Mouse (Mus musculus) liver (tissue): Measurements from ENCODE around the gene Olfr434.
"Not testable (repeated sequence)": the region's sequence is repeated elsewhere in the genome, so short reads cannot be mapped to it uniquely, and the experiment has no call there.

ENCODE experiments used
- DNase-seq: peaks from one replicate; pipeline ENCODE4 v3.0.0-alpha.2; 2020; ENCODE audit warnings: mixed read lengths

Olfr434 gene

DNA sequence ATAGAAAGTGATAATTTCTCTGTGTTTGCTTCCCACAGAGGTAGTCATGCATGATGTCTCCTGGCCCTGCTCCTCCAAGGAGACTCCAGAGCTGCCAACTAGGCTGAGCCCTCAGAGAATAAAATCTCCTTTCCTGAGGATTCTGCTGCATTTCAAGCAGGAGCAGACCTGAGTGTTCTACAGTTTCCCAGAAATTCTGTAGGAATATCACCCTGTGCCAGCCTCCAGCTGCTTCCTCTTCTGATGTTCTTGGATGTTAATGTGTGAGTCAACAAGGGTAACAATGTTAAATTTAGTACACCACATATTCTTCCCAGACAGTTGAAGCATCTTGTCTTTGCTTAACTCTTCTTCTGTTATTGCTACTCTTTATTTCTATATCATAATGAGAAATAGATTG, at the start of gene Olfr434:
Olfr434 (plus strand) TSS at position 149 of the 400 bp plus-strand sequence.
- DNase-seq = not testable (repeated sequence)

DNA sequence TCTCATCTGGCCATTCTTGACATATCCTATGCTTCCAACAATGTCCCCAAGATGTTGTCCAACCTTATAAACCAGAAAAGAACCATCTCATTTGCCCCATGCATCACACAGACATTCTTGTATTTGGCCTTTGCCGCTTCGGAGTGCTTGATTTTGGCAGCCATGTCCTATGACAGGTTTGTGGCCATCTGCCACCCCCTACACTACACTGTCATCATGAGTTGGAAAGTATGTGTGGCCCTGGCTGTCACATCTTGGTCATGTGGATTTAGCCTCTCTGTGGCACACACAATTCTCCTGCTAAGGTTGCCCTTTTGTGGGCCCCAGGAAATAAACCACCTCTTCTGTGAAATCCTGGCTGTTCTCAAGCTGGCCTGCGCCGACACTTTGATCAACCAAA, 45.6 kb upstream of the Olfr434 start:
- DNase-seq = no peak

DNA sequence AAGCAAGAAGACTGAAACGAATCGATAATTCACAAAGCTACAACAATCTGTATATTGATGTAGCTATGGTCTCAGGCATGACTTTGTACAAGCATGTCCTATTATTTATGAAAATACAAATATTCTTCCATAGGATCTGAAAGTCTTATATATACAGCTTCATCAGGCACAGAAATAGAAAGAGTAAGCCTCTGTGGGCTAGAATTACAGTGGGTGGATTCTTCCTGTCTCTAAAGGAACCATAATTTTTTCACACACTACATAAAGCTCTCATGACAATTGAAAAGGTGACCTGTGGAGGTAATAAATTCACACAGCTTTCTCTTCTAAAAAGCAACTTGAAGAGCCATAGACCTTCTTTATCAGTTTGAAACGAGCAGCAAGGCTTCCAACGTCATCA, 41.0 kb upstream of the Olfr434 start, which contains the start of gene Olfr13:
Olfr13 (plus strand) TSS at position 301 of the 400 bp plus-strand sequence.
- DNase-seq = no peak

GRCm38 (mm10) chr6:43178129-43178528, 34.7 kb upstream of the Olfr434 start:
- DNase-seq = no peak

- no peak for DNase-seq
Observed at GRCm38 (mm10) chr6:43178584-43179501, 34.0 kb upstream of the Olfr434 start.

DNA sequence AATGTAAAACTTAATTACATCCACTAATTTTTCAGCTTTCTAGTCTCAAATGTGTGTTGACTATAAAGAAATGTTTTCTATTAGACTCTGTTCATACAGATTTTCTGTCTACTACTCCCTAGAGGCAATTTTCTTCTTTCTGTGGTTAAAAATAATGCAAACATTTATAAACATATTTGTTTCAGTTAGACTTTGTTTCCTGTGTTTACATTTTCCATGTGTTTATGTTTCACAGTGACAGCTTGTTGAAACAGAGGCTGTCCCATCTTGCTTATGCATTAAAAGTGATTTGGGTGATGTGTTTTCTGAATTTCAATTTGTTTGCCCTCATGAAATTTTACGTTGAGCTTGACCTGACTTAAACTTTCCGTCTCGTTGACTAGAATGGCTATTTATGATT, 21.8 kb upstream of the Olfr434 start:
- DNase-seq = no peak

DNA sequence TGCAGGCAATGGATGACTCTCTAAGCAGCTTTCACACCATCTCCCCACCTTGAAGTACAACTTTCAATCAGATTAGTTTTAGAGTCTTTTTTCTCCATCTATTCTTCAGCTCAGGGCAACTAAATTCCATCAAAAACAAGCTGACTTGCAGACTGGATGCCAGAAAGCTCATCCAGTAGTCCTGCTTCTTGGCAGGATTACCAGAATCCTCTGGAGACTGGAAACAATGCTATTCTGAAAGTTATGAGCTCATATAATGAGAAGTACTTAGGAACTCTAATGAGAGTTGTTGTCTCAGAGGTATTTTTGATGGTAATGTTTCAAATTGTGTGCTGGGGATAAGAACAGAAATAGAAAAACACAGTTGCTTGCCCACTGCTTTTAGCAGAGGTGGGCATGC, 16.0 kb upstream of the Olfr434 start, which contains the start of gene Olfr435:
Olfr435 (plus strand) TSS at position 366 of the 400 bp plus-strand sequence.
- no peak for DNase-seq

DNA sequence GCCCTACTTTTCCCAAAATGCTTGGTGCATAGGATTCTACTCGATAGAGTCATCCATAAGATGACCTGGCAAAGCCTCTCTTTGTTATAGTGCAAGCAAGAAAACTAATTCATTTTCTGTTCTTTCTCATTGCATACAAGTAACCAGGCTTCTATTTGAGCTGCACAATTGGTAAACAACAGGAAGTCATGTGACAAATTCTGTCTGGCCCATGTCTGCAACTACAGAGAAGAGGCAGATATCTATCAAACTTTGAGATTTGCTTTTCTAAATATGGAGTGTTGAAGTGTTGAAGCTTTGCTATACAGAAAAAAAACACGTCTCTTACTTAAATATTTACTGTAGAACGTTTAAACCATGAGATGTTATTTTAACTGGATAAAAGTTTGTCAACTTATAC, 14.7 kb upstream of the Olfr434 start:
- no peak for DNase-seq

DNA sequence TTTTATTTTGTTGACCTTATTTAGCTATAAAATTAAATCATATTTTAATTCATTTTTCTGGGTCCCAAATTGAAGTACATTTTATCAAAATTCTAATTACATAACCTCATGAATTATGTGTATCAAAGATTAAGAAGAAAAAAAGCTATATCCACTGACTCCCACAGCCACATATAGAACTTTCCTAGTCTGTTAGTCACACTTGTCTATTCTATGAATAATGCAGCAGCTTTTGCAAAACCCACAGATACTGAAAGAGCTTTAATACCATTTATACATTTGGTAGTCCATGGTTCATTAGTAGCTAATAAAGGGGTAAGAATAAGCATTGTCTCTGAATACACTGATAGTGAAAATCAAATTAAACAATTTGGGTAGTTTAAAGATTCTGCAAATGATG, 10.0 kb upstream of the Olfr434 start:
- DNase-seq = no peak

DNA sequence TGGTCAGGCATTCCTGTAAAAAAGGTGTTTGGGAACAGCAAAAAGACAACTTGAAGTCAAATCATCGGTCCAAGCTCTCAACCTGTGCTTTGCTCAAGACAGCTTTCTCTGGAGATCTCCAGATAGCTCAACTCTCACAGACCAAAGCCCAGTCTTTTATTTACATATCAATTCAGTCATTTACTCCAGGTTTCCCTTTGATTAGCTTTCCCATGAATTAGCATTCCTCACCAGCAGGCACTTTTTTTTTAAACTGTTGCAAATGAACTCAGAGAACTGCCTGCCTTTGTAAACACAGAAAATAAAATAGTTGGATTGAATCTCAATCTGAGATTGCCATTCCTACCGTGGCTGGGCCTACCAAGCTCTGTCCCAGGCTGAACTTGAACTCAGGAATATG, 7.5 kb upstream of the Olfr434 start:
- no peak for DNase-seq

GRCm38 (mm10) chr6:43231255-43231654, 18.4 kb downstream of the Olfr434 start, which contains the start of gene Olfr47:
Gene Olfr47, plus strand, starts transcription at chr6:43231529.
- not testable (repeated sequence) for DNase-seq

DNA sequence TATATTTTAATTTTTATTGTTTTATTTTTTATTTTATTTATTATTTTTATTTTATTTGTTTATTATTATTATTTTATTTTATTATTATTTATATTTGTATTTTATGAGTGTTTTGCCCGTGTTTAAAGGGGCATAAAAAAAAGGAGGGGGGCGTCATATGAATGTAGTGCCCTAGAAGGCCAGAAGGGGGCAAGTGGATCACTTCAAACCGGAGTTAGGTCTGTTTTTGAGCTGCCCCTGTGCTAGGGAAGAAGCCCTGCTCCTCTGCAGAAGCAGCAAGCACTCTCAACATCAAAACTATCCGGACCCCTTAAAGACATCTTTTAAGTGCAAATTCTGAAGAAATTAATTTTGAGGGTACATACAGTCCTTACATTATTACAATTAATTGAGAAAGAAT, 29.2 kb downstream of the Olfr434 start:
- no peak for DNase-seq

DNA sequence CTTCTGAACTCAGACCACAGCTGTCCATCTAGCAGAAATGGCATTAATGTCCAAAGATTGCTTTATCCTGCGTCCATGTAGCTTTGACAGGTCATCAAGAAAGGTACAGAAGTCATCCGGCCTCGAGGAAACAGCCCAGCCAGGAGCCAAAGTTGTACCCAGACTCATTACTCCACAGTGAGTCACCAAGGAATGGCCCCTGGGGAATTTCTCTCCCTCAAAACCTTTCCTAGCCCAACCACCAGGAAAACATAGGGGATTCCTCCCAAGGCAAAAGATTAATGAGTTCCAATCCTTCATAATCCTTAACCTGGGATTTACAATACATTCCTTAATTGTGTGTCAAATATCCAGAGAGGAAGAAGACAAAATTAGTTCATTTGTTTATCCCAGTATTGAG, 34.6 kb downstream of the Olfr434 start:
- DNase-seq = no peak

GRCm38 (mm10) chr6:43252994-43253393, 40.2 kb downstream of the Olfr434 start:
- no peak for DNase-seq

DNA sequence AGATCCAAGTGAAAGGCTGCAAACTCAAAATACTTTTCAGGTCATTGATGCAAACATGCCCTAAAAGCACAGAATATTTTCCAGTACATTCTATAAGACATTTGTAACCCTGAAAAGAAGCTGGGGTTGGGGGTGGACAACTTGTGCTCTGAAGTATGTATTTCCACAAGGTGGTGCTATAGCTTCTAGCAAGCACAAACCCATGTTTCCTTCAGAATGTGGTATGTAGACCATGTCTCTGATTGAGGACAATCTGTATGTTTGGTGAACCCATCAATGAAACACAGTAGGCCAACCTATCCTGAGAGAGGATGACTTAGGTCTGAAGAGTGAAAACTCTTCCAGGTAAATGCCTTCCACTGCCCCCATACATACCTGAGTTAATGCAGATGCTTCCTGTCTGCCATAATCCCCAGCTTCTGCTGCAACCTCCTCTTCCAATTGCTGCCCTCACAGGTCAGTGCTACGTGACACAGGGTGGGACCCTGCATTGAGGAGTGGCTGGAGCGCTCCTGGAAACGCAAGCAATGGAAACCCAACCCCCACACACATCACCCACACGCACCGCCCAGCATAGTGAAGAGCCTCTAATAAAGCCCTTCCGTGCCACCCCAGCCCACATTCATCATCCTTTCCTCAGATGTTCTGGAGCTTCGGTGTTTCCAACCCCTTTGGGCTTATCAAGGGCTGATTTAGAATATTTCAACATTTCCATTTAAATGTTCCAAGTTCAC, 41.5 kb downstream of the Olfr434 start:
- DNase-seq = no peak

DNA sequence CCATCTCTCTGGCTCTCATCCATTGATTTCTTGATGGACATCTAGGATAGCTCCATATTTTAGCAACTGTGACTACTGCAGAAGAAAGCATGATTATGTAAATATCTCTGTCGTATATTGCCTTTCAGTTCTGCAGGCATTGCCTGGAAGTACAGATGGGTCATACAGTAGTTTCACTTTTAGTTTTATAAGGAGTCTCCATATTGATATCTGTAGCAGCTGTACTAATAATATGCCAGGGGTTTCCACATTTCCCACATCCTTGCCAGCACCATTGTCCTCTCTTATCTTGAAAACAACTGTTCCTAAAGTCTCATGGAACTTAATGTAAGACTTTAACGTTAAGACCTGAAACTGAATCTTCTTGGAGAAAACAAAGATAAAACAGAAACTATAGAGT, 47.9 kb downstream of the Olfr434 start:
- DNase-seq = no peak

- peak; percentile 53 for DNase-seq
Observed at GRCm38 (mm10) chr6:43265363-43266041, 52.7 kb downstream of the Olfr434 start, which contains the start of gene Arhgef5. Gene Arhgef5, plus strand, starts transcription at chr6:43265582.

- peak; percentile 24 for DNase-seq
Observed at GRCm38 (mm10) chr6:43266356-43266755, 53.5 kb downstream of the Olfr434 start.
